Mouse (Mus musculus) heart, postnatal 0 days (tissue): Measurements from ENCODE around the gene Ugt1a2. TPM values are rescaled to one million over a fixed set of nuclear protein-coding genes. Genes with fewer than 3 reads are reported as not detected.

Experiments used
- ATAC-seq: fragments of 200-750 bp; cut with Nextera tagmentation; 2 replicates; pipeline ENCODE4 v1.8.0; 2017; ENCODE audit warnings: low read depth, moderate number of reproducible peaks, moderate library complexity; ENCODE audit not compliant: insufficient read depth
- DNase-seq: peaks from one replicate; pipeline ENCODE4 v3.0.0-alpha.2; 2016; ENCODE audit warnings: low spot score
- H3K27ac ChIP-seq: fragments of 300-500 bp; sonication (generic); 2 replicates; pipeline ENCODE4 v1.5.1; 2014; ENCODE audit warnings: low read depth, mild to moderate bottlenecking
- H3K27me3 ChIP-seq: fragments of 300-500 bp; sonication (generic); 2 replicates; pipeline ENCODE4 v1.6.1; 2014; ENCODE audit warnings: low read length, mixed read lengths; ENCODE audit not compliant: control insufficient read depth, insufficient read depth
- H3K36me3 ChIP-seq: fragments of 300-500 bp; sonication (generic); replicated peaks from 2 replicates; pipeline ENCODE4 v1.6.1; 2014; ENCODE audit warnings: low read length, mixed read lengths; ENCODE audit not compliant: control insufficient read depth, insufficient read depth
- H3K4me1 ChIP-seq: fragments of 300-500 bp; sonication (generic); 2 replicates; pipeline ENCODE4 v1.6.1; 2014; ENCODE audit warnings: antibody characterized with exemption; ENCODE audit not compliant: control insufficient read depth, insufficient read depth
- H3K4me2 ChIP-seq: fragments of 300-500 bp; sonication (generic); 2 replicates; pipeline ENCODE4 v1.6.1; 2014; ENCODE audit warnings: low read depth, mild to moderate bottlenecking, low read length, moderate library complexity
- H3K4me3 ChIP-seq: fragments of 300-500 bp; sonication (generic); 2 replicates; pipeline ENCODE4 v1.5.1; 2014; ENCODE audit warnings: low read depth, low read length
- H3K9ac ChIP-seq: fragments of 300-500 bp; sonication (generic); replicated peaks from 2 replicates; pipeline ENCODE4 v1.6.1; 2014; ENCODE audit warnings: low read depth, low read length, mixed read lengths
- H3K9me3 ChIP-seq: fragments of 300-500 bp; sonication (generic); replicated peaks from 2 replicates; pipeline ENCODE4 v1.6.1; 2016; ENCODE audit warnings: low read length; ENCODE audit not compliant: control insufficient read depth
- CTCF ChIP-seq: IDR thresholded peaks from 2 replicates; pipeline ENCODE4 v1.5.1; 2016; ENCODE audit warnings: antibody characterized with exemption, control low read depth, low read depth
- EP300 ChIP-seq: IDR thresholded peaks from 2 replicates; pipeline ENCODE4 v1.6.1; 2016; ENCODE audit warnings: antibody characterized with exemption, low read depth
- WGBS: fragments of 180-500 bp; shearing (Covaris S2); extraction: QIAGEN DNeasy Blood & Tissue Kit; methylation state at CpG from one replicate; pipeline ENCODE4 v1.1.7; 2014; 5-methylcytosine and 5-hydroxymethylcytosine counted together
- polyA plus RNA-seq: library from polyadenylated mRNA; unstranded; fragments of >200 nt; fragmentation: Nextera tagmentation; extraction: Ambion mirVana; gene quantifications from 2 replicates; pipeline ENCODE4 v1.2.1, GENCODE M21; 2015
- total RNA-seq: library from RNA; depleted of rRNA; stranded (reverse); fragments of >200 nt; gene quantifications from 2 replicates; pipeline ENCODE4 v1.2.3, GENCODE M21; 2014; ENCODE audit warnings: low replicate concordance

Gene Ugt1a2
- total and polyA plus RNA-seq, 2 experiments from 2014 or later, result not detected

DNA sequence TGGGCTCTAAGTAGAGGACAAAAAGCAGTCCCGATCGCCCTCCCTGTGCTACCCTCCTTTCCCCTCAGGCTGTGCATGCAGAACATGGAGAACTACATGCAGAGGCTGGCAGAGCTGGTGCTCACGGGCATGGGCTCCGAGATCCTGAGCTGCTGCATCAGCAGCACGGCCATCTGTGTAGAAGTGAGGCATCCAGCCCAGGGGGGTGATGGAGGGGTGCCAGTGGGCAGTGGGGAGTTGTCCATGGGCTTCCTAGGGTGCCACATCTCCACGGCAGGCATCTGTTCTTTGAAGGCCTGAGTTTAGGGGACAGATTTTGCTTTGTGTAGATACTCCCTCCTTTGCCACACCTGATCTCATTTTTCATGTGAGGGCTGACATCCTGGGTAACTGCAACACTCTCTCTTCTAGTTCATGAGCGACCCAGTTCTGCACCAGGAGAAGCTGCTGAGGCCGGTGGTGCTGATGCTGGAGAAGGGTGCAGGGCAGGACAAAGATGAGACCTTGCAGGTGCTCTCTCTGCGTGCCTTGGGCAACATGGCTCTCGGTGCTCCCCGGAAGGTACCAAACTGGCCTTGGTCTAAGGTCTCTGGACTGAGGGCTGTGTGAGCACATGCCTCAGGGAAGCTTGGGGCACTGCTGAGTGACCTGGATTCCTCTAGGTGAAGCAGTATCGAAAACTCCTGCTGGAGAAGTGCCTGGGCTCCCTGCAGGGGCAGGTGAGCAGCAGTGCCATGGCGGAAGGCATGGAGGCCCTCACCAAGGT, 55.8 kb downstream of the Ugt1a2 start:
- Histone ChIP-seq H3K9ac (no peak overlapping the region), H3K27me3 (no peaks in the 10 kb centered on the region), H3K36me3 (peaks cover 17% of the 10 kb centered on the region), H3K4me1 (peaks cover 11% of the 10 kb centered on the region), H3K4me2 (no peak overlapping the region), H3K9me3 (peaks cover 19% of the 10 kb centered on the region), H3K4me3 (no peak overlapping the region), H3K27ac (no peak overlapping the region)
- TF ChIP-seq CTCF (no peak; the same call in none of the 2 replicates), EP300 (no peak)
- WGBS, result 68% methylated on average over 13 of the region's 13 CpGs
- ATAC-seq, result no peak
- DNase-seq, result no peak

DNA sequence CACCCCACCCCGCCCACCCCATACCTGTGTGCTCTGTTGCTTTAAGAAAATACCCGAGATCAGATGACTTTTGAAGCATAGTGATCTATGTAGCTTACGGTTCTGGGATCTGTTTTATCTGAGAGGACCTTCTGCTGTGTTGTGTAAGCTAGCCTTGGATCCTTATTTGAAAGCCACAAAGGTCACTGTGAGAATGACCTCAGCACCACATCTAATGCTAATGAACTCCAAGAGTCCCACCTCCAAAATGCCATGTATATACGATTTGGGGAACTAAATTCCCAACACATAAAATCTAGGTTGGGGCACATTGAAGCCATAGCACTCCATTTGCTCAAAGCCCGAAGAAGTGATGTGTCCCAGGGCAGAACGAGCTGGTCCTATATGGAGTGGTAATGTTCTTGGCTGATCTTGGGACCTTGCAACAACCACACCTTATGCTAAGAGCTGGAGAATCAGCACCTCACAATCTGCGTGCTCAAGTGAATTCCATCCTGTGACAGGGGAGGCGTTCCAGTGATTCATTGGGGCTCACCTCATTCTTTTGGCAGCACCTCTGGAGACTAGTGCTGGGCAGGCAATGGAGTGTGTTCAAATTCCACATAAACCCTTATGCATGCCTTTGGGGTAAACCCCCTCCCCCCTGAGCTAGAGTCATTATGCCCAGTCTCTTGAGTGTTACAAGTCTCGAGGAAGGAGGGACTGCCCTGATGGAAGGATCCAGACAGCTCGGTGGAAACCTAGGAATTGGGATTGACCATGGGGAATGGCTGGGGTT, 56.7 kb downstream of the Ugt1a2 start:
- H3K36me3 ChIP-seq, result peaks cover 26% of the 10 kb centered on the region
- H3K27me3 ChIP-seq, result no peaks in the 10 kb centered on the region
- no peak overlapping the region for H3K4me3 ChIP-seq
- TF ChIP-seq CTCF (no peak), EP300 (no peak)
- H3K27ac ChIP-seq, result no peak overlapping the region
- H3K9ac ChIP-seq, result no peak overlapping the region
- no peak for ATAC-seq
- peaks cover 11% of the 10 kb centered on the region for H3K4me1 ChIP-seq
- DNase-seq, result no peak
- 72% methylated on average over 10 of the region's 10 CpGs for WGBS
- no peak overlapping the region for H3K4me2 ChIP-seq
- peaks cover 16% of the 10 kb centered on the region for H3K9me3 ChIP-seq

DNA sequence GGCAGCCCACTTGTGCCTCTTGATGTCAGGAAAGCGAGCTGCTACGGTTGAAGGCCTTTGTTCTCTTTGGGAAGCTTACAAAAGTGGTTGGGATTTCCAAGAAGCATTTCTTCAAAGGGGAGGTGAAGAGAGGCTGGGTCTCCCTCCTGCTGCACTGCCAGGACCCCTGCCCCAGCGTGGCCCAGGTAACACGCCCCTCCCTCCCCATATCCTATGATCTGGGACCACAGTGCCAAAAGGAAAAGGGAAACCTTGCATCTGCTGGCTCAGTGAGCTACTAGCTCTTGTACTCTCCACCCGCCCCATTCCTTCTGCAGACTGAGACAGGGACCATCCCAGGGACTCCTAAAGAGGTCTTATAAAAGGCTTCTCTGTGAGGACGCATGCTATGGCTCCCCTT, 57.3 kb downstream of the Ugt1a2 start:
- H3K4me2 ChIP-seq, result no peak overlapping the region
- peaks cover 32% of the 10 kb centered on the region for H3K36me3 ChIP-seq
- WGBS, result 73% methylated on average over 6 of the region's 6 CpGs
- ATAC-seq (no peak), DNase-seq (no peak)
- no peaks in the 10 kb centered on the region for H3K27me3 ChIP-seq
- TF ChIP-seq CTCF (no peak), EP300 (no peak)
- H3K9ac ChIP-seq, result no peak overlapping the region
- no peak overlapping the region for H3K27ac ChIP-seq
- H3K9me3 ChIP-seq, result peaks cover 11% of the 10 kb centered on the region
- H3K4me3 ChIP-seq, result no peak overlapping the region
- peaks cover 16% of the 10 kb centered on the region for H3K4me1 ChIP-seq

DNA sequence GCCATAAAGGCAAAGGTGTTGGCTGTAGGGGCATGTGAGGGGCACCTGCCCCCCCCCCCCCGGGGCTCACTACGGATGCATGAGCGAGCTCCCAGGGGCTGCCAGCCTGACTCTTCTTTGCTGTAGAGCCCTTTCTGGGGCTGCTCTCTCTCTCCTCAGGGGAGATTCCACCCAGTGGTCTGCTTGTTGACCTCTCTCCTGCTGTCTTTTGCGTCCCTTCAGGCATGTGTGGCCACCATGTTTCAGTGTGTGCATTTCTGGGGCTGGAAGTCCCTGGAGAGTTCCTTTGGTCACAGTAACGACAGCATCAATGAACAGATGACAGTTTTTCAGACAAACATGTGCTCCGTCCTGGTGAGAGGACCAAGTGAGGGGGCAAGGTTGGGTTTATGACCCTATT, 58.0 kb downstream of the Ugt1a2 start:
- H3K27ac ChIP-seq, result no peak overlapping the region
- H3K4me1 ChIP-seq, result peaks cover 16% of the 10 kb centered on the region
- 0 out of 2 replicates have a peak, but pooled peaks cover 8% of the 10 kb centered on the region for H3K9me3 ChIP-seq
- H3K9ac ChIP-seq, result no peak overlapping the region
- no peaks in the 10 kb centered on the region for H3K27me3 ChIP-seq
- ATAC-seq (no peak), DNase-seq (no peak)
- TF ChIP-seq CTCF (no peak), EP300 (no peak)
- H3K4me3 ChIP-seq, result no peak overlapping the region
- H3K36me3 ChIP-seq, result peaks cover 39% of the 10 kb centered on the region
- WGBS, result 65% methylated on average over 6 of the region's 6 CpGs
- no peak overlapping the region for H3K4me2 ChIP-seq

DNA sequence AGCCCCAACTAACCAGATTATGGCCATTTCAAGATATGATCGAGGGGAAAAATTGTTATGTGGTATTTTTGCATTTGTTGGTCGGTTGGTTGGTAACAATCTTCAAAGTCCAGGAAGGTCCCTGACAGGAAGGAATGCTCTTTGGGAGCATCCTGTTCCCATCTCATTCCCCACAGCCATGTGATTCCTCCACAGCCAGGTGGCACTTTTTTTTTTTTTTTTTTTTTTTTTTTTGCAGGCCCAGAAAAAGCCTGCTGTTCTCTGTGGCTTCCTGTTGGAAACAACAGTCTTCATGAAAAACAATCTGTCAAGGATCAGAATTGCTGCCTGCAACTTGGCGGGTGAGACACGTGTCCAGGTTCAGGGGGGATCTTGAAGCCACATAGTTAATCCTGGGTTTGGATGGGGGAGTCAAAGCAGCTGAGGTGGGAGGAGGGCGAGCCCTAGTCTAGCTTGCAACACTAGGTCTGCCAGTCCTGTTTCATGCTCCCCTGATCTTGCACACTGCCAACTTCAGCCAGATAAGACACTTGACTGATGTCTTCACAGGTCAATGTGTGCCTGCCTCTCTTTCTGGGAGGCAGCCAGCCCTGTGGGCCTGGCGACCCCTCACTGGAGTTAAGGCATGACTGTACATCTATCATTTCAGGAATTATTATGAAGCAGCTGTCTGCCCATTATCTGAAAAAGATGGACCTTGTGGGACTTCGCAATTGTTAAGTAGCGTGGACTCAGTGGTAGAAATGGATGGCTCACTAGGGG, 58.7 kb downstream of the Ugt1a2 start:
- WGBS, result 55% methylated on average over 8 of the region's 8 CpGs
- no peak overlapping the region for H3K4me3 ChIP-seq
- no peak overlapping the region for H3K27ac ChIP-seq
- peaks cover 46% of the 10 kb centered on the region for H3K36me3 ChIP-seq
- H3K27me3 ChIP-seq, result no peaks in the 10 kb centered on the region
- DNase-seq, result peak; percentile 65
- no peak overlapping the region for H3K4me2 ChIP-seq
- ATAC-seq, result no peak
- H3K9me3 ChIP-seq, result 0 out of 2 replicates have a peak, but pooled peaks cover 8% of the 10 kb centered on the region
- TF ChIP-seq EP300 (no peak), CTCF (peak; percentile 3; the same call in 1 of the 2 replicates)
- no peak overlapping the region; the same call in 1 of the 2 replicates for H3K9ac ChIP-seq
- H3K4me1 ChIP-seq, result peaks cover 16% of the 10 kb centered on the region
